Mouse (Mus musculus) limb, embryonic 14.5 days (tissue): ENCODE results near the gene Cabp2. TPM values are rescaled to one million over a fixed set of nuclear protein-coding genes. Genes with fewer than 3 reads are reported as not detected.
A peak's percentile ranks its signal among the peaks of the same experiment; 100 is the strongest.
"Not testable (repeated sequence)": the region's sequence is repeated elsewhere in the genome, so short reads cannot be mapped to it uniquely, and the experiment has no call there.

ENCODE experiments used
- ATAC-seq: fragments of 200-750 bp; cut with Nextera tagmentation; 2 replicates; pipeline ENCODE4 v1.8.0; 2017; ENCODE audit warnings: low read depth, moderate number of reproducible peaks, moderate TSS enrichment; ENCODE audit not compliant: low FRiP score
- DNase-seq: peaks from one replicate; pipeline ENCODE4 v3.0.0-alpha.2; 2015; ENCODE audit warnings: low spot score
- H3K27ac ChIP-seq: fragments of 300-500 bp; sonication (generic); replicated peaks from 2 replicates; pipeline ENCODE4 v1.5.1; 2014; ENCODE audit warnings: low read depth, mild to moderate bottlenecking, low read length, moderate library complexity, mixed read lengths
- H3K27me3 ChIP-seq: fragments of 300-500 bp; sonication (generic); 2 replicates; pipeline ENCODE4 v1.6.1; 2014; ENCODE audit warnings: low read length, mixed read lengths; ENCODE audit not compliant: control insufficient read depth, insufficient read depth
- H3K36me3 ChIP-seq: fragments of 300-500 bp; sonication (generic); 2 replicates; pipeline ENCODE4 v1.6.1; 2014; ENCODE audit warnings: mild to moderate bottlenecking, low read length, moderate library complexity, mixed read lengths; ENCODE audit not compliant: control insufficient read depth, insufficient read depth
- H3K4me1 ChIP-seq: fragments of 300-500 bp; sonication (generic); 2 replicates; pipeline ENCODE4 v1.6.1; 2014; ENCODE audit warnings: antibody characterized with exemption, low read length, mixed read lengths; ENCODE audit not compliant: control insufficient read depth, insufficient read depth
- H3K4me2 ChIP-seq: fragments of 300-500 bp; sonication (generic); replicated peaks from 2 replicates; pipeline ENCODE4 v1.6.1; 2014; ENCODE audit warnings: low read depth, mild to moderate bottlenecking, low read length, moderate library complexity; ENCODE audit not compliant: severe bottlenecking
- H3K4me3 ChIP-seq: fragments of 300-500 bp; sonication (generic); replicated peaks from 2 replicates; pipeline ENCODE4 v1.5.1; 2014; ENCODE audit warnings: low read length
- H3K9ac ChIP-seq: fragments of 300-500 bp; sonication (generic); 2 replicates; pipeline ENCODE4 v1.6.1; 2014; ENCODE audit warnings: mild to moderate bottlenecking, low read depth, low read length, moderate library complexity; ENCODE audit not compliant: severe bottlenecking
- H3K9me3 ChIP-seq: fragments of 300-500 bp; sonication (generic); 2 replicates; pipeline ENCODE4 v1.6.1; 2016; ENCODE audit warnings: low read length; ENCODE audit not compliant: control insufficient read depth
- POLR2A ChIP-seq: fragments of 200-500 bp; IDR thresholded peaks from 2 replicates; pipeline ENCODE4 v1.8.0; 2012; ENCODE audit warnings: inconsistent platforms, mild to moderate bottlenecking, moderate library complexity, borderline replicate concordance; ENCODE audit not compliant: insufficient read depth, insufficient read length; ENCODE audit errors: extremely low read depth
- WGBS: fragments of 180-500 bp; shearing (Covaris S2); extraction: QIAGEN DNeasy Blood & Tissue Kit; methylation state at CpG from one replicate; pipeline ENCODE4 v1.1.7; 2014; 5-methylcytosine and 5-hydroxymethylcytosine counted together
- polyA plus RNA-seq, 2 experiments: library from polyadenylated mRNA; depleted of rRNA in 1 of 2; stranded (reverse) in 1 of 2; unstranded in 1 of 2; fragments of >200 nt; fragmentation: Nextera tagmentation in 1 of 2; extraction: Ambion mirVana in 1 of 2; gene quantifications; 2 replicates each; pipeline versions ENCODE4 v1.2.1 to v1.2.3; 2012 to 2014

Cabp2 gene
- polyA plus RNA-seq (2012; rRNA removed): not detected in 2 replicates
- polyA plus RNA-seq (2014; fragmentation: Nextera tagmentation; extraction: Ambion mirVana): not detected in 2 replicates

DNA sequence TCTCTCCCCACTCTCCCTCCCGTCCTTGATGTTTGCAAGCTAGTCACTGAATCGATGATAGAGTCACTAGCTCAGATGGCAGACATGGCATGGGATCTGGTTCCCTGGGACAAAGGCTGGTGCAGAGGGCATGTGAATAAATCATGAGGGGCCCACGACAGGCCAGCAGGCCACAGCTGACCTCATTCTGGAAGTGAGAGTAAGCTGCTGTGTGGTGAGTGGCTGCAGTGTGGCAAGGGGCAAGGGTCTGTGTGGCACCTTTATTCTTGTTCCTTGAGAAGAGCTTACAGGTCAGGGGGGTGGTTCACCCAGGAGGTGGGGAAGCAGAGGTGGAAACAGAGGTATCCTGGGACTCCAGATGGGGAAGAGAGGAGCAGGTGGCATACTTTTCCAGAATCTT lies at the start of gene Cabp2:
Gene Cabp2 (plus strand): TSS at position 185 of the 400 bp plus-strand sequence.
- Histone ChIP-seq H3K9me3 (no peaks in the 10 kb centered on the region), H3K4me3 (no peak within 1 kb of the TSS), H3K27ac (no peak within 1 kb of the TSS), H3K36me3 (no peaks in the 10 kb centered on the region), H3K4me2 (no peak within 1 kb of the TSS), H3K4me1 (no peaks in the 10 kb centered on the region), H3K27me3 (no peaks in the 10 kb centered on the region), H3K9ac (no peak within 1 kb of the TSS)
- 68% methylated on average over 3 of the region's 3 CpGs for WGBS
- DNase-seq (no peak), ATAC-seq (no peak)
- no peak for TF ChIP-seq POLR2A

DNA sequence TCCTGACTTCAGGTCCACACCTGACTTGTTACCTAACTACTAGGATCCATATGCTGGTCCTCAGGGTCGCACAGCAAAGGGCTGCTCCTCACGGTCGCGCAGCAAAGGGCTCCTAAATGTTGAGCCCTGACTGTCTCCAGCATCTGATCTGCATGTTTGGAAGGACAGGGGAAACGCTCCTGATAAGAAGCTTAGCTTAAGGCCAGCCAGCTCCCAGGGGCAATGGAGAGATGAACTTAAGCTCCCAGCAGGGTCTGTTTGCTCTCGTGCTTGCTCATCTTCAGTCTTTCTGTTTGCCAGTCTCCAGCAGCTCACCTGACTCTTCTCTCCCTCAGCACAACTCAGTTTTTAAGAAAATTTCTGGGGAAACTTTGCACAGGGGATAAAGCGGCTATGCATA lies 48.7 kb upstream of the Cabp2 start:
- H3K27me3 ChIP-seq: no peaks in the 10 kb centered on the region
- ATAC-seq: no peak
- no peak overlapping the region for H3K9ac ChIP-seq
- no peak for TF ChIP-seq POLR2A
- 70% methylated on average over 7 of the region's 7 CpGs for WGBS
- H3K36me3 ChIP-seq: no peaks in the 10 kb centered on the region
- no peaks in the 10 kb centered on the region for H3K4me1 ChIP-seq
- no peak overlapping the region for H3K4me2 ChIP-seq
- H3K4me3 ChIP-seq: no peak overlapping the region
- H3K27ac ChIP-seq: no peak overlapping the region
- no peak for DNase-seq
- no peaks in the 10 kb centered on the region for H3K9me3 ChIP-seq

DNA sequence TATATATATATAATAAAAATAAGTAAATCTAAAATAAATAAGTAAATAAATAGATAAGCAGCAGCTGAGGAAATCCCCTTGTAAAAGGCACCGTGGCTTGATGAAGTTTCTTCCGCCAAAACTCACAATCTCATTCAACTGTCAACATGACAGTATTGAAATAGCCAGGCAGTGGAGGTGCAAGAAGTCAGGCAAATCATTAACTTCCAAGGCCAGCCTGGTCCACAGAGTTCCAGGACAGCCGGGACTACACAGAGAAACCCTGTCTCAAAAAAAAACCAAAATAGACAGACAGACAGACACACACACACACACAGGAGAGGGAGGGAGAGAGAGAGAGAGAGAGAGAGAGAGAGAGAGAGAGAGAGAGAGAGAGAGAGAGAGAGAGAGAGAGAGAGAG lies 48.1 kb upstream of the Cabp2 start:
- TF ChIP-seq POLR2A: no peak

DNA sequence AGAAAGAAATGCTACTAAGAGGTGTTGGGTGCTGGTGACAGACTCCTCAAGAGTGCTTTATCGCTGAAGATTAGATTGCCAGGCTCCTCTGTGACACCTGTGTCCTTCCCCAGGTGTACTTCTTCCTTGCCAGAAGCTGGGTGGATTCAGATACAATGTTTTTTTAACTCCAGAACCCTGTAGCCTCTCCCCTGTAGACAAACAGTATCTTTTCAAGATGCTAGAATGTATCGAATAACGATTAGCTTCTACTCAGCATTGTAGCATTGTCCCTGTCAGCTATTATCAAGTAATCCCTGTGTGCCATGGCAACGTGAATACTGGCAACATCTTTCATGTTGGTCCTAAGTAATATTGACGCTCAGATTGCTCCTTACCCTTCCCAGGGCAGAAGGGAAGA lies 47.6 kb upstream of the Cabp2 start:
- WGBS: 68% methylated on average over 5 of the region's 5 CpGs

More for the DNA sequence above, 48.1 kb upstream of the Cabp2 start:
- Histone ChIP-seq H3K4me3 (no peak overlapping the region), H3K4me1 (no peaks in the 10 kb centered on the region; the same call in 1 of the 2 replicates), H3K27ac (no peak overlapping the region), H3K9me3 (no peaks in the 10 kb centered on the region), H3K4me2 (no peak overlapping the region), H3K9ac (no peak overlapping the region), H3K27me3 (no peaks in the 10 kb centered on the region), H3K36me3 (no peaks in the 10 kb centered on the region)
- ATAC-seq (no peak), DNase-seq (no peak)
- 79% methylated on average over 3 of the region's 3 CpGs for WGBS

GRCm38 (mm10) chr19:4036327-4037045 lies 44.9 kb upstream of the Cabp2 start:
- H3K9me3 ChIP-seq: no peaks in the 10 kb centered on the region
- WGBS: 77% methylated on average over 12 of the region's 12 CpGs
- no peak overlapping the region for H3K4me2 ChIP-seq

More for the DNA sequence above, 47.6 kb upstream of the Cabp2 start:
- DNase-seq (no peak), ATAC-seq (no peak)
- Histone ChIP-seq H3K9me3 (no peaks in the 10 kb centered on the region), H3K9ac (no peak overlapping the region), H3K4me1 (no peaks in the 10 kb centered on the region; the same call in 1 of the 2 replicates), H3K4me2 (no peak overlapping the region), H3K4me3 (no peak overlapping the region), H3K27me3 (no peaks in the 10 kb centered on the region), H3K27ac (no peak overlapping the region), H3K36me3 (no peaks in the 10 kb centered on the region)
- no peak for TF ChIP-seq POLR2A

DNA sequence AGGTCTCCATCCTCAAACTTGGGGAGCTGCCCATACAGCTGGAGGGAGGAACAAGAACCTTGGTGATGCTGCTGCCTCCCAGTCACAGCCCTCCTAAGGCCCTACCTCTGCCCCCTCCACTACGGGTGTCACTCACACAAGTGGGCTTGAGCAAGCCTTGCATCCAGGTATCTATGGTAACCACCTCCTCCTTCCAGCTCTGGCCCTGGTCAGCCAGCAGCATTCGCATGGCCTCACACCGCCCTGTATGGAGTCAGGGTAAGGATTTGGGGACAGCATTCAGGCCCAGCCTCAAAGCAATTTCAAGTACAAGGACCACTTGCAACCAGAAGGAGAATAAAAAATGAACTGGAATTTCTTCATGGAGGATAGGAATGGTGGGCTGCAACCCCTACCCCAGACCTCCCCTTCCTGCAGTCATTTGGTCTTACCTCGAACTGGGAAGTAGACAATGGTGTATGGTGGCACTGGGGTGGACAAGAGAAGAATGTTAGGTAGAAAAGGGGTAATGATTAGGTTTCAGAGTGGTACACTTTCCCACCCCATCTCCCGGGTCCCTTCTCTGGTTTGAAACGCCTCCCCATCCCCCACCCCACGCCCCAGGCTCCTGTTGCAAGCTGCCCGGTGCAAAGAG lies 44.1 kb upstream of the Cabp2 start:
- ATAC-seq: peak; percentile 20

More at GRCm38 (mm10) chr19:4036327-4037045, 44.9 kb upstream of the Cabp2 start:
- H3K4me1 ChIP-seq: no peaks in the 10 kb centered on the region; the same call in 1 of the 2 replicates
- no peaks in the 10 kb centered on the region for H3K36me3 ChIP-seq
- no peak overlapping the region for H3K9ac ChIP-seq
- no peak overlapping the region for H3K27ac ChIP-seq
- H3K4me3 ChIP-seq: no peak overlapping the region
- H3K27me3 ChIP-seq: no peaks in the 10 kb centered on the region
- TF ChIP-seq POLR2A: no peak
- no peak for DNase-seq
- no peak for ATAC-seq

More for the DNA sequence above, 44.1 kb upstream of the Cabp2 start:
- H3K4me3 ChIP-seq: peak overlapping the region; percentile 71
- not testable (repeated sequence) for DNase-seq, H3K27me3 ChIP-seq, H3K36me3 ChIP-seq, H3K9me3 ChIP-seq, H3K4me1 ChIP-seq
- H3K27ac ChIP-seq: peak overlapping the region; percentile 81
- WGBS: 24% methylated on average over 7 of the region's 8 CpGs
- H3K4me2 ChIP-seq: peak overlapping the region; percentile 80
- peak overlapping the region; percentile 81 for H3K9ac ChIP-seq
